Mouse (Mus musculus) forebrain, embryonic 14.5 days (tissue): ENCODE results near the gene Dnah1. TPM values are rescaled to one million over a fixed set of nuclear protein-coding genes. Genes with fewer than 3 reads are reported as not detected.

Source experiments
- ATAC-seq: fragments of 200-750 bp; cut with Nextera tagmentation; 2 replicates; pipeline ENCODE4 v1.8.0; 2017; ENCODE audit warnings: mild to moderate bottlenecking, moderate library complexity
- DNase-seq: peaks from one replicate; pipeline ENCODE4 v3.0.0-alpha.2; 2015; ENCODE audit warnings: low spot score
- H3K27ac ChIP-seq: fragments of 300-500 bp; sonication (generic); 2 replicates; pipeline ENCODE4 v1.5.1; 2014; ENCODE audit warnings: low read depth, mild to moderate bottlenecking, control low read depth, low read length, moderate library complexity
- H3K27me3 ChIP-seq: fragments of 300-500 bp; sonication (generic); replicated peaks from 2 replicates; pipeline ENCODE4 v1.6.1; 2014; ENCODE audit warnings: low read length, control low read depth, mixed read lengths; ENCODE audit not compliant: control insufficient read depth, insufficient read depth
- H3K36me3 ChIP-seq: fragments of 300-500 bp; sonication (generic); 2 replicates; pipeline ENCODE4 v1.6.1; 2014; ENCODE audit warnings: low read length, control low read depth; ENCODE audit not compliant: control insufficient read depth, insufficient read depth
- H3K4me1 ChIP-seq: fragments of 300-500 bp; sonication (generic); 2 replicates; pipeline ENCODE4 v1.6.1; 2014; ENCODE audit warnings: antibody characterized with exemption, low read length, control low read depth; ENCODE audit not compliant: control insufficient read depth, insufficient read depth
- H3K4me2 ChIP-seq: fragments of 300-500 bp; sonication (generic); 2 replicates; pipeline ENCODE4 v1.6.1; 2014; ENCODE audit warnings: mild to moderate bottlenecking, control low read depth, low read length
- H3K4me3 ChIP-seq: fragments of 300-500 bp; sonication (generic); 2 replicates; pipeline ENCODE4 v1.5.1; 2014; ENCODE audit warnings: low read depth, low read length, control low read depth
- H3K9ac ChIP-seq: fragments of 300-500 bp; sonication (generic); 2 replicates; pipeline ENCODE4 v1.6.1; 2014; ENCODE audit warnings: mild to moderate bottlenecking, low read length, control low read depth, moderate library complexity
- H3K9me3 ChIP-seq: fragments of 300-500 bp; sonication (generic); replicated peaks from 2 replicates; pipeline ENCODE4 v1.6.1; 2016; ENCODE audit warnings: low read length, control low read depth, mixed read lengths; ENCODE audit not compliant: control insufficient read depth
- WGBS: fragments of 180-500 bp; shearing (Covaris S2); extraction: QIAGEN DNeasy Blood & Tissue Kit; methylation state at CpG from one replicate; pipeline ENCODE4 v1.1.7; 2014; 5-methylcytosine and 5-hydroxymethylcytosine counted together
- polyA plus RNA-seq: library from polyadenylated mRNA; unstranded; fragments of >200 nt; fragmentation: Nextera tagmentation; extraction: Ambion mirVana; gene quantifications from 2 replicates; pipeline ENCODE4 v1.2.1, GENCODE M21; 2014

Gene Dnah1
- polyA plus RNA-seq, 1 experiment from 2014 or later: 3.8 TPM

- H3K9me3 ChIP-seq: no peaks in the 10 kb centered on the region
- H3K27ac ChIP-seq: no peak overlapping the region
- 23% methylated on average over 11 of the region's 11 CpGs for WGBS
- no peaks in the 10 kb centered on the region for H3K36me3 ChIP-seq
- no peaks in the 10 kb centered on the region for H3K4me1 ChIP-seq
- peak; percentile 90 for DNase-seq
- 0 out of 2 replicates have a peak overlapping the region, but pooled peaks have one; percentile 2 for H3K9ac ChIP-seq
- no peaks in the 10 kb centered on the region for H3K27me3 ChIP-seq
- no peak overlapping the region for H3K4me3 ChIP-seq
- peak overlapping the region; percentile 5; the same call in 1 of the 2 replicates for H3K4me2 ChIP-seq
- ATAC-seq: peak; percentile 69
Observed at GRCm38 (mm10) chr14:31233996-31234591, 89.6 kb downstream of the Dnah1 start.

DNA sequence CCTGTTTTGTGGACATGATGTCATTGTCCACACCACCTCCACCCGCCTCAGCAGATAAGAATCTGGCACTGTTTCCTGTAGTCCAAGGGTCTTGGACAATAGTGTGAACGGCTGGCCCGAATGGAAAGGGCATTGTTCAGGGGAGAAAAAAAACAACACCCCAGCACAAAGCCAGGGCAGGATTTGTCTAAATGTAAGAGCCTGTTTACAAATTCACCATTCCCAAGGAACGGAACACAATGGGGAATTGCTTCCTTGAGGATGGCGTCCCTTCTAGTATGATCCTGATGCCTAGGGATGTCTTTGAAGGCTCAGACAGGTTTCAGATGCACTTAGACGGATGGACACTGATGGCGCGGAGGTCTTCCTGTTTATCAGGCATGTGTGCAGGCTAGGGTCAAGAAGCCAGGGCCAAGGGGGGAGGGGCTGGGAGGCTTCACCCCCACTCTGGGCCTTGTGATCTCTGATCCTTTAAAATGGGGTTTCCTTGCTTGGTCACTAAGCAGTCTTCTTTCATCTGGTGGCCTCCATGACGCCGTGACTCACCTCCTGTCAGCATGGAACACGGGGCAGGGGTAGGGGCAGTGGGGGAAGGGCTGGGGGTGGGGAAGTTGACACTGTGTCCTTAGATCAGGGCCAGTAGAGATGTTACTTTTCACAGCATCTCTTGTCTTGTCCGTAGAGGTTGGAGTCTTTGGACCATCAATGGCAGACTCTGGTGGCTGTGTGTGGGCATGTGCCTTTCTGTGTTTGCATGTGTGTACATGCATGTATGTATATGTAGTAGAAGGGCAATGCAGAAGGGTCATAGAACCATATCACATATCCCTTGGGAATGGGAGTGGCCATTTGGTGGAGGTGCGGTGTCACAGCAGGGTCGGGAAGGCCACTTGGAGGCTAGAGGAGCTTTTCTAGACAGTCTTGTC lies 90.4 kb downstream of the Dnah1 start:
- H3K27me3 ChIP-seq: no peaks in the 10 kb centered on the region
- DNase-seq (no peak), ATAC-seq (peak; percentile 23; the same call in 1 of the 2 replicates)
- H3K27ac ChIP-seq: no peak overlapping the region
- no peak overlapping the region for H3K9ac ChIP-seq
- no peaks in the 10 kb centered on the region for H3K36me3 ChIP-seq
- no peak overlapping the region for H3K4me3 ChIP-seq
- H3K9me3 ChIP-seq: no peaks in the 10 kb centered on the region
- H3K4me1 ChIP-seq: no peaks in the 10 kb centered on the region
- WGBS: 88% methylated on average over 14 of the region's 14 CpGs
- no peak overlapping the region for H3K4me2 ChIP-seq

GRCm38 (mm10) chr14:31232404-31233069 lies 91.2 kb downstream of the Dnah1 start:
- H3K4me3 ChIP-seq: no peak overlapping the region
- DNase-seq: no peak
- no peaks in the 10 kb centered on the region for H3K27me3 ChIP-seq
- H3K9ac ChIP-seq: no peak overlapping the region
- no peaks in the 10 kb centered on the region for H3K4me1 ChIP-seq
- 91% methylated on average over 13 of the region's 13 CpGs for WGBS
- H3K9me3 ChIP-seq: no peaks in the 10 kb centered on the region
- H3K27ac ChIP-seq: no peak overlapping the region
- no peaks in the 10 kb centered on the region for H3K36me3 ChIP-seq
- no peak overlapping the region for H3K4me2 ChIP-seq
- no peak for ATAC-seq

- Histone ChIP-seq H3K27ac (no peak overlapping the region), H3K4me1 (no peaks in the 10 kb centered on the region), H3K9me3 (no peaks in the 10 kb centered on the region), H3K9ac (no peak overlapping the region), H3K4me2 (no peak overlapping the region), H3K36me3 (no peaks in the 10 kb centered on the region), H3K4me3 (no peak overlapping the region), H3K27me3 (no peaks in the 10 kb centered on the region)
- 73% methylated on average over 8 of the region's 8 CpGs for WGBS
- ATAC-seq: no peak
- DNase-seq: no peak
Observed at GRCm38 (mm10) chr14:31230442-31230841, 93.3 kb downstream of the Dnah1 start.

GRCm38 (mm10) chr14:31228234-31228633 lies 95.5 kb downstream of the Dnah1 start:
- Histone ChIP-seq H3K27me3 (no peaks in the 10 kb centered on the region), H3K4me1 (no peaks in the 10 kb centered on the region), H3K36me3 (no peaks in the 10 kb centered on the region), H3K9me3 (no peaks in the 10 kb centered on the region), H3K27ac (no peak overlapping the region), H3K9ac (no peak overlapping the region), H3K4me3 (no peak overlapping the region), H3K4me2 (no peak overlapping the region)
- no peak for DNase-seq
- no peak for ATAC-seq
- 81% methylated on average over 6 of the region's 6 CpGs for WGBS

- H3K27me3 ChIP-seq: no peaks in the 10 kb centered on the region
- H3K4me1 ChIP-seq: no peaks in the 10 kb centered on the region
- ATAC-seq (peak; percentile 42), DNase-seq (peak; percentile 52)
- no peaks in the 10 kb centered on the region for H3K36me3 ChIP-seq
- no peak overlapping the region for H3K27ac ChIP-seq
- 33% methylated on average over 4 of the region's 4 CpGs for WGBS
- no peak overlapping the region for H3K4me2 ChIP-seq
- no peak overlapping the region for H3K9ac ChIP-seq
- H3K9me3 ChIP-seq: no peaks in the 10 kb centered on the region
- no peak overlapping the region for H3K4me3 ChIP-seq
Observed at GRCm38 (mm10) chr14:31226978-31227377, 96.7 kb downstream of the Dnah1 start.

GRCm38 (mm10) chr14:31217666-31218065 lies 106.0 kb downstream of the Dnah1 start, which contains the start of gene Sema3g:
Gene Sema3g (plus strand): TSS chr14:31217860.
- no peaks in the 10 kb centered on the region for H3K4me1 ChIP-seq
- H3K36me3 ChIP-seq: no peaks in the 10 kb centered on the region
- 11% methylated on average over 11 of the region's 11 CpGs for WGBS
- H3K9me3 ChIP-seq: no peaks in the 10 kb centered on the region
- no peak within 1 kb of the TSS for H3K27ac ChIP-seq
- peak within 1 kb of the TSS; percentile 5; the same call in 1 of the 2 replicates for H3K4me2 ChIP-seq
- ATAC-seq: peak; percentile 66
- peak; percentile 56 for DNase-seq
- H3K27me3 ChIP-seq: no peaks in the 10 kb centered on the region
- peak within 1 kb of the TSS; percentile 8; the same call in 1 of the 2 replicates for H3K9ac ChIP-seq
- H3K4me3 ChIP-seq: no peak within 1 kb of the TSS

GRCm38 (mm10) chr14:31216846-31217245 lies 106.8 kb downstream of the Dnah1 start, which contains the start of gene Nisch:
Gene Nisch (minus strand): TSS chr14:31216946.
- H3K4me1 ChIP-seq: no peaks in the 10 kb centered on the region
- H3K36me3 ChIP-seq: no peaks in the 10 kb centered on the region
- H3K4me3 ChIP-seq: no peak within 1 kb of the TSS
- no peak within 1 kb of the TSS for H3K27ac ChIP-seq
- WGBS: 42% methylated on average over 2 of the region's 2 CpGs
- H3K9me3 ChIP-seq: no peaks in the 10 kb centered on the region
- no peak for ATAC-seq
- H3K9ac ChIP-seq: peak within 1 kb of the TSS; percentile 8; the same call in 1 of the 2 replicates
- no peaks in the 10 kb centered on the region for H3K27me3 ChIP-seq
- H3K4me2 ChIP-seq: no peak within 1 kb of the TSS
- DNase-seq: no peak
